Comparison of ENCODE assay signal across 15 mouse cellular contexts in the genomic region with DNA sequence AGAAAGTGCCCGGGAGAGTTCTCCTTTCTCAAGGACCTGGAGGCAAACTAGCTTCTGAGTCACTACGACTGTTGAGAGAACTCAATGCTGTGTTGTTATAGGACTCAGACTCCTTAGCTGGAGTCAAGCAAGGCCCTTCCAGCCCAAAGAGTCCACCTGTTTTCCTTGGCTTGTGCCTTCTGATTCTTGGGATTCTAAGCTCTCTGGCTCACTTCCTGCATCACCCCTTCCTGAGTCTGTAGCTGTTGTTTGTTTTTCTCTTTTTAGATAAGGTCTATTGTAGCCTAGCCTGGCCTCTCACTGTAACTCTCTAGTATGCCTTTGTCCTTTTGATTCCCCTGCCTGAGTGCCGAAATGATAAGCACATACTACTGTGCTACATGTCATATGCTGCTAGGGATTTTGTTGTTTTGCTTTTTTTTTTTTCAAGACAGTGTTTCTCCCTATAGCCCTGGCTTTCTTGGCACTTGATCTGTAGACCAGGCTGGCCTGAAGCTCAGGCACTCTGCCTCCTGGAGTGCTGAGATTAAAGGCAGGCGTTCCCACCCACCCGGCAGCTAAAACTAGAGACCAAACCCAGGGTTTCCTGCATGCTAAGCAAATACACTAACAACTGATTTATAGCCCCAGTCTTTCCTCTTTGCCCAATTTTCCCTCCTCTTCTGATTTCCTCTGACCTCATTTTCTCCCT. TPM values are rescaled to one million over a fixed set of nuclear protein-coding genes. Genes with fewer than 3 reads are reported as not detected.
DNase-seq lines count a peak whose midpoint lies in the region; ATAC-seq and TF ChIP-seq lines count a peak whose summit lies in the region.
"Had no signal": no experiment of that assay in that cellular context is flagged by ENCODE, and none has a peak within 500 bp of the region (broad histone marks: within the 10 kb centered on the region; RNA-seq: fewer than 3 reads in every experiment).

No protein-coding gene starts in this region.

- no peaks in the 10 kb centered on the region for H3K4me1 ChIP-seq in kidney, postnatal 0 days (replicated peaks; ENCODE audit: insufficient read depth, low read length)
- H3K4me1 ChIP-seq in heart, embryonic 11.5 days (ENCODE audit: control insufficient read depth, insufficient read depth, low read length) = no peaks in the 10 kb centered on the region
- no peaks in the 10 kb centered on the region for H3K4me1 ChIP-seq in lung, postnatal 0 days (ENCODE audit: insufficient read depth, low read depth, low read length)
- H3K4me1 ChIP-seq: embryonic facial prominence, embryonic 15.5 days; midbrain, embryonic 10.5 days had no signal

- H3K36me3 ChIP-seq in kidney, postnatal 0 days (ENCODE audit: insufficient read depth, low read length) = no peaks in the 10 kb centered on the region
- no peaks in the 10 kb centered on the region for H3K36me3 ChIP-seq in heart, embryonic 11.5 days (ENCODE audit: control insufficient read depth, insufficient read depth, low read length)
- H3K36me3 ChIP-seq in lung, postnatal 0 days (ENCODE audit: insufficient read depth, low read length) = no peaks in the 10 kb centered on the region
- H3K36me3 ChIP-seq: embryonic facial prominence, embryonic 15.5 days; midbrain, embryonic 10.5 days had no signal

- H3K4me3 ChIP-seq in kidney, postnatal 0 days (replicated peaks; ENCODE audit: low read depth, low read length) = no peak overlapping the region
- no peak overlapping the region for H3K4me3 ChIP-seq in heart, embryonic 11.5 days (ENCODE audit: low read depth, low read length)
- H3K4me3 ChIP-seq in lung, postnatal 0 days (ENCODE audit: low read depth, low read length) = no peak overlapping the region
- H3K4me3 ChIP-seq: embryonic facial prominence, embryonic 15.5 days; midbrain, embryonic 10.5 days had no signal

- TF ChIP-seq EP300 in lung, postnatal 0 days (IDR thresholded peaks at IDR 0.05) = peak; percentile 47

- no peaks in the 10 kb centered on the region for H3K27me3 ChIP-seq in kidney, postnatal 0 days (ENCODE audit: insufficient read depth, low read length)
- no peaks in the 10 kb centered on the region for H3K27me3 ChIP-seq in heart, embryonic 11.5 days (ENCODE audit: control insufficient read depth, insufficient read depth, low read length)
- no peaks in the 10 kb centered on the region for H3K27me3 ChIP-seq in lung, postnatal 0 days (replicated peaks; ENCODE audit: insufficient read depth, low read length)
- H3K27me3 ChIP-seq: embryonic facial prominence, embryonic 15.5 days had no signal

- H3K27ac ChIP-seq in kidney, postnatal 0 days = no peak overlapping the region
- H3K27ac ChIP-seq in heart, embryonic 11.5 days (ENCODE audit: low read depth, low read length) = 0 out of 2 replicates have a peak overlapping the region, but pooled peaks have one; percentile 46
- H3K27ac ChIP-seq in lung, postnatal 0 days (ENCODE audit: low read length) = peak overlapping the region; percentile 16; the same call in 1 of the 2 replicates
- H3K27ac ChIP-seq: embryonic facial prominence, embryonic 15.5 days; liver, embryonic 14.5 days; midbrain, embryonic 10.5 days had no signal

- H3K4me2 ChIP-seq in kidney, postnatal 0 days (ENCODE audit: low read length) = no peak overlapping the region
- no peak overlapping the region for H3K4me2 ChIP-seq in heart, embryonic 11.5 days
- H3K4me2 ChIP-seq in lung, postnatal 0 days (replicated peaks; ENCODE audit: low read depth, low read length) = no peak overlapping the region
- H3K4me2 ChIP-seq: embryonic facial prominence, embryonic 15.5 days had no signal

- no peak for ATAC-seq in kidney, postnatal 0 days (replicated peaks; ENCODE audit: low FRiP score, low read depth)
- peak; percentile 46; the same call in 1 of the 2 replicates for ATAC-seq in heart, embryonic 11.5 days (replicated peaks; ENCODE audit: insufficient number of reproducible peaks, low FRiP score, low TSS enrichment)
- ATAC-seq in lung, postnatal 0 days = peak; percentile 82
- ATAC-seq in erythroblast, adult 5-6 weeks (replicated peaks; ENCODE audit: low FRiP score, poor library complexity, severe bottlenecking) = no peak
- ATAC-seq: CD4-positive, CD25-positive, alpha-beta regulatory T cell, adult 4 months; intestine, embryonic 16.5 days had no signal

- no peak for TF ChIP-seq CTCF in kidney, postnatal 0 days (IDR thresholded peaks at IDR 0.05; ENCODE audit: low read depth)
- TF ChIP-seq CTCF in brain, embryonic 14.5 days (IDR thresholded peaks at IDR 0.05; ENCODE audit: borderline replicate concordance, extremely low read depth, insufficient read depth, insufficient read length) = no peak
- no peak for TF ChIP-seq CTCF in lung, postnatal 0 days (IDR thresholded peaks at IDR 0.05)

- H3K9me3 ChIP-seq in kidney, postnatal 0 days (replicated peaks; ENCODE audit: low read length) = no peaks in the 10 kb centered on the region
- peaks cover 3% of the 10 kb centered on the region; the same call in 1 of the 2 replicates for H3K9me3 ChIP-seq in heart, embryonic 11.5 days (replicated peaks; ENCODE audit: control insufficient read depth, low read length)
- no peaks in the 10 kb centered on the region for H3K9me3 ChIP-seq in lung, postnatal 0 days (ENCODE audit: low read length)
- H3K9me3 ChIP-seq: embryonic facial prominence, embryonic 15.5 days had no signal

- peak; percentile 61 for DNase-seq in kidney, postnatal 0 days (ENCODE audit: low spot score)
- DNase-seq in kidney, adult 8-10 months = no peak
- DNase-seq in brain, embryonic 14.5 days (ENCODE audit: low read depth) = peak; percentile 18
- DNase-seq in lung, postnatal 0 days (ENCODE audit: low spot score) = peak; percentile 82
- no peak for DNase-seq in spleen, postnatal 4 days (ENCODE audit: low spot score in 2 of 2)
- DNase-seq: adrenal gland, postnatal 25 days; gastrocnemius, postnatal 25 days; right cerebral cortex, postnatal 25 days had no signal

- WGBS in kidney, postnatal 0 days = 42% methylated on average over 5 of the region's 5 CpGs
- WGBS in heart, embryonic 11.5 days (ENCODE audit: insufficient replicate concordance) = 38% methylated on average over 5 of the region's 5 CpGs
- WGBS in lung, postnatal 0 days = 27% methylated on average over 5 of the region's 5 CpGs

- no peak for TF ChIP-seq POLR2A in brain, embryonic 14.5 days (IDR thresholded peaks at IDR 0.05; ENCODE audit: borderline replicate concordance, extremely low read depth, insufficient read depth, insufficient read length, poor library complexity, severe bottlenecking)

- no peak overlapping the region for H3K9ac ChIP-seq in kidney, postnatal 0 days (ENCODE audit: low read depth, low read length)
- H3K9ac ChIP-seq in heart, embryonic 11.5 days (ENCODE audit: low read depth, low read length) = no peak overlapping the region
- no peak overlapping the region for H3K9ac ChIP-seq in lung, postnatal 0 days (replicated peaks; ENCODE audit: low read depth)
- H3K9ac ChIP-seq: embryonic facial prominence, embryonic 15.5 days; liver, embryonic 14.5 days had no signal

RNA-seq across cellular contexts. Expression of gene Ctsh, which starts 5.9 kb away (rescaled TPM):
- polyA plus RNA-seq in kidney, postnatal 0 days (2015; fragmentation: Nextera tagmentation; extraction: Ambion mirVana) = 292 and 305 TPM in 2 replicates
- 5.5 and 7.4 TPM in 2 replicates for polyA plus RNA-seq in brain, embryonic 14.5 days (2012; rRNA removed)
- polyA plus RNA-seq in heart, embryonic 11.5 days (2014; fragmentation: Nextera tagmentation; extraction: Ambion mirVana) = 28.8 and 32.8 TPM in 2 replicates
- polyA plus RNA-seq in lung, postnatal 0 days (2015; fragmentation: Nextera tagmentation; extraction: Ambion mirVana) = 2,236 and 2,487 TPM in 2 replicates
- 61.0 and 131 TPM in 2 replicates for total RNA-seq in erythroblast, adult 5-6 weeks (2015; ENCODE audit: low replicate concordance)
- 25.6 and 30.1 TPM in 2 replicates for total RNA-seq in erythroblast, adult 5-6 weeks (2017; ENCODE audit: low replicate concordance)

Comparison
In these comparisons a context has a peak if more than half of its experiments do, and no peak if none do; other contexts are left out.
1. DNase-seq: peak in kidney, postnatal 0 days (single experiment), brain, embryonic 14.5 days (single experiment) and lung, postnatal 0 days (single experiment); none in kidney, adult 8-10 months (0 of 2) and spleen, postnatal 4 days (0 of 2).
2. ATAC-seq: peak in heart, embryonic 11.5 days (single experiment) and lung, postnatal 0 days (single experiment); none in kidney, postnatal 0 days (single experiment) and erythroblast, adult 5-6 weeks (single experiment).